Mouse (Mus musculus) brain, embryonic 14.5 days (tissue): Measurements from ENCODE around the gene Cdc42bpa.

Experiments used
- CTCF ChIP-seq: fragments of 200-500 bp; IDR thresholded peaks from 2 replicates; pipeline ENCODE4 v1.5.1; 2012; ENCODE audit warnings: inconsistent platforms, mild to moderate bottlenecking, moderate library complexity, borderline replicate concordance; ENCODE audit not compliant: insufficient read depth, insufficient read length; ENCODE audit errors: extremely low read depth
- POLR2A ChIP-seq: fragments of 200-500 bp; IDR thresholded peaks from 2 replicates; pipeline ENCODE4 v1.6.1; 2012; ENCODE audit warnings: mild to moderate bottlenecking, inconsistent platforms, borderline replicate concordance; ENCODE audit not compliant: poor library complexity, insufficient read depth, insufficient read length, severe bottlenecking; ENCODE audit errors: extremely low read depth

DNA sequence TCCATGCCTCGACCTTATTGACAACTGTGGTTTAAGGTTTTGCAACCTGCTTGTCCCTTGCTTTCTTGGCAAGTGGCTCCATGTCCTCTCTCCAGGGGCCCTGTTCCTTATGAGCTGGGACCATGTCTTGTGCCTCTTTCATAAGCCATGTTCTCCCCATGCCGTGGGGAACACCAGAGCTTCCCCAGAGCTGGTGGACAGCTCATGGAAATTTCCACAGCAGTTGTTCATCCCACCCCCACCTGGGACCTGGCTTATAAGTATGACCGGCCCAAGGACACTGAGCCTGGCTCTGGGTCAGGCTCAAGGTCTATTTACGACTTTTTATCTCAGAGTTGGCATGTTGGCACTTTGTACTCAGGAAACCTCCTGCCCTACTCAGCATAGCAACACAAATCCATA lies 249.8 kb downstream of the Cdc42bpa start:
- TF ChIP-seq CTCF (no peak), POLR2A (no peak)
